Mouse (Mus musculus) testis, adult 2 months (tissue): ENCODE measurements at regions not wholly inside any gene's neighbourhood (a gene's known extent, or its start where the extent isn't known, plus 50 kb on each side); places are given as distances from the start of the nearest gene placed in this dataset.

Source experiments
- CTCF ChIP-seq: fragments of 200-500 bp; IDR thresholded peaks from 2 replicates; pipeline ENCODE4 v1.5.1; 2012; ENCODE audit warnings: low read depth, mild to moderate bottlenecking, inconsistent platforms, low read length, moderate library complexity; ENCODE audit not compliant: control insufficient read depth, insufficient read depth, insufficient replicate concordance
- POLR2A ChIP-seq: fragments of 200-500 bp; IDR thresholded peaks from 2 replicates; pipeline ENCODE4 v1.6.1; 2012; ENCODE audit warnings: low read depth, mild to moderate bottlenecking, inconsistent platforms, low read length, moderate library complexity; ENCODE audit not compliant: control insufficient read depth

DNA sequence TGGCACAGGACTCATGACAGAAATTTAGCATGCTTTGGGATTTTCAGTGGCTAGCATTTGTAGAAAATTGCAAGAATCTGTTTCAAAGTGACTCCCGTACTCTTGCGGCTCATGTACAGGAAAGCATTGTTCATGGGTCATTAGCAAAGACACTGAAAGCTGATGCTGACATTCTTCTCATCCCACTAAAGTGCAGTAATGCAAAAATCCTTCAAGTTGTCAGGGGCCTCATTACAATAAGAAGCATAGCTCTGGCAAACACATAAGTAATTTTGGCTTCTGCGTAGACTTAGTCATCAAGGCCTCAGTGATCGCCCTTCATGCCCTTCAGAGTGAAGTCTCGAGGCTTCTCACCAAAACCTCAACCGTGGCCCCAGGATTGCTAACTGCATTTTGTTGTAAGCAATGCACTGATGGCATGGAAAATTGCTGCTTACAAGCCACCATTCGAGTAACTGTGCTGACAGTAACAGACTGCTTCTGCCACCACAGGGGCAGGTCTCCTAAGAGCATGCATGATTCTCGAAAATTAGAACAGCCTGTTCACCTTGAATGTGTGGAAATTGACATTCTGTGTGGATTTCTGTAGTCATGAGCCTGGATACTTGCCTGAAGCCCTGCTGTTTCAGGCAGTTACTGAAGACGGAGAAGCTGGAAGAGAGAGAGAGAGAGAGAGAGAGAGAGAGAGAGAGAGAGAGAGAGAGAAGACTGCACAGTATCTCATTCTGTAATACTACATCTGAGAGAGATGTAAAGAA, 176.6 kb upstream of the C9orf72 start:
- TF ChIP-seq POLR2A (no peak), CTCF (no peak)
